Mouse (Mus musculus) kidney, postnatal 14 days (tissue): Measurements from ENCODE around the gene Ralgps1.

Experiments
- DNase-seq: peaks from one replicate; pipeline ENCODE4 v3.0.0; 2022; ENCODE audit warnings: mixed read lengths

Gene Ralgps1

DNA sequence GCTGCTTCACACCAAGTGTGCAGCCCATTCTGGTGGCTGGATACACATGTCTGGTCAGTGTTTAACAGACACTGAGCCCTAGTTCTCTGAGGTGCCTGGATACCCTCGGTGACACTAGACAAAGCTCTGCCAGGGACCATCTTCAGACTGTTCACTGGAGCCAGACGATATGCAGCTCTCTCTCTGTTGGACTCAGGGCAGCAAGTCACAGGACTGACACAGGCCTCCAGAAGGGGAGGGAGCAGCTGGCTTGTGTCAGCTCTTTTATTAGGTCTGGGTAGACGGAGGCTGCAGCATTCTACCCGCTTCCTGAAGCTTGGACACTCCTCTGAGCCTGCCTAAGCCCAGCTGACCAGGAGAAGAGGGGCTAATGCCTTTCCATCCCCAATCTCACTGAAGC lies 164.2 kb downstream of the Ralgps1 start:
- DNase-seq, result peak; percentile 83

DNA sequence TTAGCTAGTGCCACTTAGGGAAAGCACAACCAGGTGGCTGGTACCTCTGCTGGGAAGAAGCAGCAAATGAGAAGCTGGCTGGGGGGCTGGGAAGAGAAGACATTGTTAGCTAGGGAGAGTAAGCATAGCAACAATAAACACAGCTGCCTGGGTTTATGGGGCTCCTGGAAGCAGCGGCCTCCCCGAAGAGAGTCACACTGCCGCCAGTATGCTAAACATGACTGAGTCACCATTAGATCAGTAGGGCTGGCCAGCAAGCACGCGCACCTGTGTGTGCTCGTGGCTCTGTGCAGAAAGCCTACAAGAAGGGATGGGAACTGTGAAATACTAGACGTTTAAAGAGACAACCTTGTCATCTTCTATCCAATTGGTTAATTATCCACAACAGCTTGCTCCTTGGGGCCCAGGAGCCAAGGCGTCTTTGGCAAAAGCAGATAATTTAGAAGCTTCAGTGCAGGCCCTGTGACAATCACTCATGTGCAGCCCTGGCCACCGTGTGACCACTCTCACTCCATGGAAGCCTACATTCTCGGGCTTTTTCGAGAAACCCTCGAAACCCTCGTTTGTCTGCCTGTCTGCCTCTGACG lies 165.3 kb downstream of the Ralgps1 start:
- peak; percentile 39 for DNase-seq

DNA sequence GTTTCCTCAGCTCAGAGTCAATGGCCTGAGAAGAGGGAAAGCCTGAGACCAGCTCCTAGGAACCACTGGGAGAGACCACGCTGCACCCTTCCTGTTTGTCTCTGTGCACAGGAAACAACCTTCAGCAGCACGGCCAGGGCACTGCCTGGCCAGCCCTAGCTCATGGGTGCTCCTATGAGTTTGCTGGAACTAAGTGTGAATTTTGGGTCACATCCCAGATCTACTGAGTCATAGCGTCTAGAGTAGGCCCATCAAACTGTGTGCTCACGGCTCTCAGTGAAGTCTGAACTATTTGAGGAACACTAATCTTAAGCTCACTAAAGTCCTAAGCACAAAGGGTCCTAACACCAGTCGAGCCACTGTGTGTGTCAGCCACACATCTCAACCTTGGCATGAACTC lies 166.3 kb downstream of the Ralgps1 start:
- DNase-seq, result no peak

DNA sequence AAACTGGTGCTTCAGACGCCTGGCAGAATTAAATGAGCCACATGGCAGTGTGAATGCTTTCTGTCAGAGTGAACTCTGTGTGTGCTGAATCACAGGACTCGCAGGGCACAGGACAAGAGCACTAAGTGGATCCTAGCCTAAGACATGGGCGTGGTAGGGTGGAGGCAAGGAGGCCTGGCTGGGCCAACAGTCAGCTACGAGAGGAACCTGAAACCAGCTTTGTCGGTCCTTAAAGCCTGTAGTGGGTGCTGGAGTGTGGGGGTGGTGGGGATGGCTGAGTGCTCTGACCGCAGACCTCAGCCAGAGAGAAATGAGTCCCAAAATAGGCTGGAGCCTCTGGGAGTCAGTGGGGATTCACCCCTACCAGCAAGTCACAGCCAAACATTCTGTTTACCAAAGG lies 168.0 kb downstream of the Ralgps1 start:
- no peak for DNase-seq

DNA sequence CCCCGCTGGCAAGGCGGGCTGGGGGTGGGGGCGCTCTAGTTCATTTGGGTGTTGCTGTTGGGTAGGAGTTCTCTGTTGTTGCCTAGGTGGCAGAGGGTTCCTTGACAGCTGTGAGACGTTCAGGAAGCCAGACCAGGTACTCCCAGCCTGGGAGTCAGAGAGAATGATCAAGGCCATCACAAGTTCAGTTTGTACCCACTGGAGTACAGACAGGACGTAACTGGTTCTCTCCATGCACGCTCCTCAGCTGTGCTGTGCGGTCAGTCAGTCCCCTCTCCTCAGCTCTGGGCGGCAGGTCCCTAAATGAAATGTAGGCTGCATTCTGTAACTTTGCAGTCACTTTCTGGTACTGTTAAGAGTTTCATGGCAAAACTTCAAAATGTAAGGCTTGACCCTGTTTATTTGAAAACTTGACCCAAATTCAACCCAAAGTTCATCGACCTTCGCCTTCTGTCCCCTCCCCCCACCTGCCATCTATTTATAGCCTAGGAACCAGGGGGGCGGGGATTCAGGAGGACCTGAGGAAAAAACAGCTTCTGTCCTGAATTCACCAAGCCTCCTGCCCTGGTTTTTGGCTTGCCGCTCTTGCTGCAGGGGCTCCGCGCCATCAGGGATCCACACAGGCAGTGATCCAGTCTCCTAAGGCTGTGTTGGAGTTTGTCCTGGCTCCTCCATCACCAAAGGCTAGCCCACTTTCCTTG lies 170.8 kb downstream of the Ralgps1 start:
- peak; percentile 59 for DNase-seq

DNA sequence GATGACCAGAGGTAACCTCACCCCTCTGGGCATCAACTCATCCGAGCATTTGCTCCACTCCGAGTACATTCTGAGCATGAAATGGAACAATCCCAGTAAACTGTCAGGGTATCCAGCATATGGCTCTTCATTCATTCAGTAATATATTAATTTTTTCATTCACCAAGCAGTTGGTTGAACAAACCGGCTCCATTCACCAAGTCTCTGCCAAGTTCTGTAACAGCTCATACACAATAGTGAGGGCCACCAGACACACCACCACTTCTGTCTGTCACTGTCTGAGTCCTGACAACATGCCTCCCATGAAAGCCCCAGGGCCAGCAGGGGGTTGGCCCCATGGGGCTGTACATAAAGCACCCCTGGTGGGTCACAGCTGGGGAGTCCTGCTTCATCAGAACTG lies 181.3 kb downstream of the Ralgps1 start:
- no peak for DNase-seq

DNA sequence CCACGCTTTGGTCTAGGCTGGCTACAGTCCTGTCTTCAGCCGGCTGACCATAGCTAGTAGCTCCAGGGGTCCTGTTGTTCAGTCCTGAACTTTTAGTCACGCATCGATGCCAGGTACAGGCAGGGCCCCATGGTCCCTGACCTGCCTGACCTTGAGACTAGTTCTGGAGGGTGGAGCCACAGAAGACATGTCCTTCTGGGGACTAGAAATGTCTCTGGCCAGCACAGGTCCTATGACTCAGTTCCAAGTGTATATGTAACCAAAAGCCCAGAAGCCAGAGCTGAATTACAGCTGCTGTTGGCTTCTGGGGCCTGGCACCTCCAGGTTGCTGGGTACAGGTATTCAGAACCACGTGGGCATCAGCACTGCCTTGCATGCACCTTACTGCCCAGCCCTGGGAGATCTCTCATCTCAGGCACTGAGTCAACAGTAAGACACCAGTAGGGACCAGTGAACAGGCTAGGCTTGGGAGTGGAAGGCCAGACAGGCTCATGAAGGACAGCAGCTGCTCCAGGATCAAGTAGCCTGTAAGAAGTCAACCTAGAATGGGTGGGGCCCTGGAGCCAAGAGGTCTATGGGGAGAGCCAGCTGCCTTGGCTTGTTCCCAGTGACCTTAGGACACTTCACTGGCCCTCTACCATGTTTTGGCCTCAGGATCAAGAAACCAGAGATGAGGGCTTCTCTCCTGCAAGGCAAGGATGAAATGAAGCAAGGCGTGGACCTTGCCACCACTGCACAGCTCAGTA lies 182.2 kb downstream of the Ralgps1 start:
- DNase-seq, result peak; percentile 68

DNA sequence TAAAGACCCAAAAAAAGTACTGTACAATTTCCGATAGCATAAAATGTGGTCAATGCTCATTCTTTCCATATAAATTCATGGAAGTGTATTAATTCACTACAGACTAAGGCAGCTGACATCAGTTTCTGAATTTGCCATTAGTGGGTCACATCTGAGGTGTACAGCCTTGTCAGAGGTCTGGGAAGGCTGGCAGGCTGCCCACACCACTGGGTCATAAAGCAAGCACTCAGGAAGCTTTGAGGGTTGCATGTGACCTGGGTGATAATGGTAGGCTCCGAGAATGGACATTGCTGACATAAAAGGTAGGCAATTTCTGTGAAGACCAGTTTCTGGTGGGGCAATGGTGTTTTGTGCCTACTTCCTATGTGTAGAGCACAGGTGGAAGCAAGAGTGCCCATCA lies 183.4 kb downstream of the Ralgps1 start:
- DNase-seq, result peak; percentile 60

DNA sequence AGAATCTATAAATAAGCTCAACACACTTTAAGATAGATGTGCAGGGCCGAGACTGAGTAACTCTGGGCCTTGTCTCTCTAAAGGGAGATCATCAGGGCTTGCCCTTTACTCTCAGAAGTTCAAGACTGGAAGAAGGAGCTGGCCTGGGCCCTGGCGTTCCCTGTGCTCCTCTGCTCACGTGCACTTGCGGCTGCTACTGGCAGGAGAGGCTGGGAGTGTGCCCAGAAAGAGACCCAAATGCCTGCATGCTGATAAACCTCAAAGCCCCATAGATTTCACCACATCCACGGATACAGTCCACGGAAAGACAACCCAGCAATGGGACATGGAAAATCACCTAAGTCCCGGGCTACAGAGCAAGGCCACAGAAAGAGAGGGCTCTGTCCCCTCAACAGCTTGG lies 184.8 kb downstream of the Ralgps1 start:
- DNase-seq, result no peak

DNA sequence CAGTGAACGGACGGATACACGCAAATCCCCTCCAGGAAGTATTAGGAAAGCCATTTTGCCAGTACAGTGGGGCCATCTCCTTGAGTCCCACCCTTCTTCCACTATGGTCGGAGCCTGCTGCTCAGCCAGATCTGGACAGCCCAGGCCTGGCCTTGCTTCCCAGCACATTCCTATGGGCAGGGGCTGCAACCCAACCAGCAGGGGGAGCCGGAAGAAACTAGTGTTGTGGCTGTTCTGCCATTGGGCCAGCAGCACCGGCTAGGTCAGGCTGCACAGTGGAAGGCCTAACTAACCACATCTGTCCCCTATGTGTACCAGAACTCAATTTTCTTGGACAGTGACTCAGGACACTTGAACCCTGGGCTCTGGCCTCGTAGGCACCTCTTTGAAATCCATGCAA lies 186.0 kb downstream of the Ralgps1 start:
- DNase-seq, result peak; percentile 60

DNA sequence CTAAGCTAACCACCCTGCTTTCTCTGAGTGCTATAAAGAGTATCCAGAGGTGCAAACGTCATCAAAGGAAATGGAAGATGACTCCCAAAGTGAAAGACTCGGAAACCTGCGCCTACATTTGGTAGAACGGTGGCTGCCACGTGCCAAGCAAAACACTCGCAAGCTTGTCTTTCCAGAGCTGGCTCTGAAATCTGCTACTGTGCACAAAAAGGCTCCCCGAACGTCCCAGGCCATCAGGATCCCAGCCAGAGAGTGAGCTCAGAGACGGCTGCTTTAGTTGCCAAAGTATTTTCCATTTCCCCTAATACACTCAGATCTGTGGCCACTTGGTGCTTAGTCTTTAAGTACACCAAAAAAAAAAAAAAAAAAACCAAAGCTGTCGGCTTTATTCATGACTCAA lies 186.6 kb downstream of the Ralgps1 start:
- no peak for DNase-seq

DNA sequence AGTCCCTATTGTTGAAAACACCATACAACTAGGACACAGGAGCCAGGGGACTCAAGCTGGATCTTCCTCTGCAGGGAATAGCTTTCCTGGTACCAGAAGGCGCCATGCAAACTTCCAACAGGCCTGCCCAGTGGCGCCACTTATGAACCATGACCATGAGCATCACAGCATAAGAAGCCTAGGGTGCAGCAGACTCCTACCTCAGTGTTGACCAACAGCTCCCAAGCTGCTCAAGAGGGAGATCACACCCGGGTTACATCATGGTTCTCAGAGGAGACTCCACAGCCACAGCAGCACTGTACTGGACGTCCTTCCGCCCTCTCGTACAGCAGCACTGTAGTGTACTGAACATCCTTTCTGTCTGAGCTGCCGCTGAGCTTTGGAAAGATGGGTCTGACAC lies 188.0 kb downstream of the Ralgps1 start:
- DNase-seq, result no peak

DNA sequence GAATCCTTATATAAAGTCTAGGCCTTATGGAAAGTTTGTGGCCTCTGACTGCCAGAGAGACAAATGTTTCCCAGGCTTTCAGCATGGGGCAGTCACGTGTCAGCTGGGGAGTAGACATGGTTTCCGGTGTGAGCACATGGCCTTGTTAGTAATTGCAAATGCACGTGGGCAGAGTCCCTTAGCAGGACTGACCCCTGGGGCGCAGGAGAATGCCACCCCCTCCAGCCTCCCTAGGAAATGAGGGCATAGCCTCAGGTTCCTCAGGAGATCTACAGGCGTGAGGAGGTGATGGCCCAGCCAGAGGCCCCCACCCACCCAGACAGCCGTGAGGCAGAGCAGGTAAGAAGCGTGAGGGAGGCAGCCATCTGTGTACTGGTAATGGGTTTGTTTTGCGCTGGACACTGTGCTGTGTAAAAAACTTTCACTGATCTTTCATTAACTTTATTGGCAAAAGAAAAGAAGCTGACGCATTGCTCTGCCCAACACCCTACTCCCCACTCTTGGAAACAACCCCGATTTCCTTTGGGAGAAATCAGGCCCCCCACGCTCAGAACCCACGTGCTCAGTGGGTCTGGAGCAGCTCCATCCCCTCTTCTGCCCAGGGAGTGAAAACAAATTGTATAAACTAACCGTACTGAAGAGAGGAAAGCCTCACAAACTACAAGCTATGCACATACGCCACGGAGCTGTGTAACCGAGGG lies 191.2 kb downstream of the Ralgps1 start:
- DNase-seq, result peak; percentile 71

DNA sequence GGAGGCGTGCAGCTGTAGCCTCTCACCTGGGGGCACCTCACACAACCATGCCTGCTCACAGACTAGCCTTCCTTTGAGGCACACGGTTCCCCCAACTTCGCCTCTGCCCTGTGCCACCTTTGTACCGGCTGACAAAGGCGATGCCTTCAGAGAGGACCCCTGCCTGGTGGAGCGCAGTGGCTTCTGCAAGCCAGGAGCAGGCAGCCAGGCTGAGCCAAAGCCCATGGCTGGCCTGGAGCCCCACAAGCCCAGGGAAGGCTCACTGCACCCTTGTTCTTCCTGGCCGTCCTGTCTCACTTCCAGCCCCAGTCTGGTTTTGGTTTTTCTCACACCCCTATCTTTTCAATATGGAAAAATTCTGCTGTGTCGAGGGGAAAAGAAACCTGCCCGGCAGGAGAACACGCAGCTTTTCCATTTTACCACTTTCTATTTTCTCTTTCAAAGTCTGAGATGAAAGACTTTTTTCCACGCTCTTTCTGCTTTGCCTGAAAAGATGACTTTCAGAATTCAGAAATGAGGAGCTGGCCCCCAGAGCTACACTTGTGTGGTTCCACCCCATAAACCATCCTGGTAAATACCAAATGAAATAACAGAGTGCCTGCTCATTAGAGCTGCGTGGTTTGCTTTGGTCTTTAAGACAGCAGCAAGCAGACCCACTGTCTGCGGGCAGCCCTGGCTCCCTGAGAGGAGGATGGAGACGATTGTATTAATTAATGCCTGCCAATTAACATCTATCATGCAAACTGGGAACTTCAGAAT lies 191.9 kb downstream of the Ralgps1 start:
- DNase-seq, result no peak

DNA sequence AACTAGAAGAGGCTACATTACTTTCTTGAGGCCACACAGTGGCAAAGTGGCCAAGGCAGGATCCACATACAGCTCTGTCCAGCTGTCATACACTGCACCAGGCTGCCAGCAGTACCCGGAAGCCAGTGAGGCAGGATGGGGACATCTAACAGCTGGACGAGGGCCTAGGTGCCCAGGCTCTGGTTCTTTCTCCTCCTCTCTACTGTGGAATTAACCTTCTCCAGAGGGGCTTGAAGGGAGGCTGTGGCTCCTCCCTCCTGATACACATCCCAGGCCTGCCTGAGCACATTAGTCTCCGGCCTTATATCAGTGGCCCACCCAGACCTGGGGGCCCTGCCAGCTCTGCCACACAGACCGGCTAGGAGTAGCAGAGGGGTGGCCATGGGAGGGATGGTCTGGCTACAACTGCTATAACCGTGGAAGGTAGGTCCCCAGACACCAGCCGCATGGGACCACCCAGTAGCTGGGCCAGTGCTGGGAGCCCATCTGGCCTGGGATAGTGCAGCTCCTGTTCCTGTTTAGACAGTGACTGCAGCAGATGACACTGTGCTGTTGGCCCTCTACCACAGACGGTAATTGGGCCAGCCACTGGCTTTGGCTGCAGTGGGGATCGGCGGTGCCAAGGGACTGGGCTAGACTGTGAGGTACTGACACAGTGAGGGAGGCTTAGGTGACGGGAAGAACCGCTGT lies 192.9 kb downstream of the Ralgps1 start:
- DNase-seq, result no peak

DNA sequence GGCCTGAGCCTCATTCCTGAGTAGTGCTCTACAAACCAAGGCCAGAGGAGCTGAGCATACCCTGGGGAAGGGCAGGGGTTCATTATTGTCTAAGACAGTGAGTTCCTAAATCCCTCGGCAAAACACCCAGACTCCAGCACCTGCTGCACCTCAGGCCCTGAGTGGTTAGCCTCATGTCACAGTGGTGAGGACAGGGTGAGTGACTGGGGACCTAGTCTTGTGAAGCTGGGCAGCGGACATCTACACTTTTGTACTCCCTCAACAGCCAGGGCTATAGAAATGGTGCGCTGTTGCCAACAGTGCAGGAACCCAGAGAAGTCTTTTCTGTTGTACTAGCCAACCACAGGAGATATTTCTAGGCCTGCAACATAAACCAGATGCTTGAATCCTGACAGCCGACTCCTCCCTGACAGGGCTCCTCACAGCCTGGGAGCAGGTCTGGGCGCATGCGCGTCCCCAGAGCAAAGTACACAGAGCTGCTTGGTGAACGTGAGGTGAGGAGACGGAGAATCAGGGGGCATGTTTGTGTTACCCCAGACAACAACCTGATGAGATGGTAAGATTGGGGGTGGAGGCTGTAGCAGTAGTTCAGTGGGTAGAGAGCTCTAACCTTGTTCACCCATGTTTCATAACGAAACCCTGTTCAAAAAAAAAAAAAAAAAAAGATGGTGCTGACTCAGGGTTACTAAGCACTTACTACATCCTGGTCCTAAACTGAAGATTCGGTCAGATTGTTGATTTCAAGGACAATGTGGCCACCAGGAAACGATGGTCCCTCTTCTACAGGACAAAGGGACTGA lies 193.6 kb downstream of the Ralgps1 start:
- peak; percentile 74 for DNase-seq

DNA sequence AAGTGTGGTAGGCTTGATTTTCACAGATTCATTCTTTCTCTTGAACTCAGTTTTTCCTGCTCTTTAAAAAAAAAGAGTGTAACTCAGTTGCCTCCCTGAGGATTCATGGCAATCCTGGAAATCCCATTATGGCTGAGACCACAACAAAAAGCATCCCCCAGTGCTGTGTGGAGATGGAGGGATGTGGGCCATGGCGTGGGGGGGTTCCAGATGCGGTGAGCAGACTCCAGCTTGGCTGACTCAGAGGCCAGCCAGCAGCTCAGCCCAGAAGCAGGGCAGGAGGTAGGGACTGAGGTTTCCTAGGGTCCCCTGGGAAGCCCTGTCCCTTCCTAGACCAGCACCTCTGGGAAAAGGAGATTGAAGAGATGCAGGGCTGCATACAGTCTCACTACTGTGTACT lies 194.4 kb downstream of the Ralgps1 start:
- DNase-seq, result no peak

DNA sequence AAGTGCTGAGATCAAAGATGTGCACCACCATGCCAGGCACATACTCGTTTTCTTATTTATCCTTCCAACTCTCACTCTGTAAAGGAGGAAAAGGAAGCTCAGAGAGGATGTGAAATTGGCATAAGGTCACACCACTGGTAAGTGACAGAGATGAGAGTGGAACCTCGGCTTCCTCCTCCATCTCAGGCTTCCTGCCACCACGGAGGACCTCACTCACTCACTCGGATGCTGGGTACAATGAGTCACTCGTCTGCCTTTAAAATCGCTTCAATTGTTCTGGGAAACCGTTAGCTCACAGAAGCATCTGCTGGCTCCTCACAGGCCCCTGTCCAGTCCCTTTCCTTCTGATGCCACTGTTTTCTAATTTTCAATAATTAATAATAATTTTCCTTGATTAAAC lies 194.8 kb downstream of the Ralgps1 start:
- no peak for DNase-seq

DNA sequence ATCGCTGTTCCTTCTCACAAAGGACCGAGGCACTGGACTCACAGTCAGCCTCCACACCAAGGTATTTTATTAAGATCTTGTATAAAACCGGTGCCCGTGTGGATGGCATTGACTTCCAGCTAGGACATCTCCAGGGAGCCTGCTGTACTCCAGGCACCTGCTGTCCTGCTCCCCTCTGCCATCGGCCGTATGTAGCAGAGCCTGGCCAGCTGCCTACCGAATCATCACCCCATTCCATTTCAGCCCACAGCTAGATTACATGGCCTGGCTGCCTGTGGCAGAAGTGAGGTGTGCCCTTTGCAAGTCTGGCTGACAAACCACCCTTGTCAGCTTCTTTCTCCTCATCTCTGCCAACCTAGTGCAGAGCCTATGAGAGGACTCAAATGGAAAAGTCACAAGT lies 197.6 kb downstream of the Ralgps1 start:
- no peak for DNase-seq

DNA sequence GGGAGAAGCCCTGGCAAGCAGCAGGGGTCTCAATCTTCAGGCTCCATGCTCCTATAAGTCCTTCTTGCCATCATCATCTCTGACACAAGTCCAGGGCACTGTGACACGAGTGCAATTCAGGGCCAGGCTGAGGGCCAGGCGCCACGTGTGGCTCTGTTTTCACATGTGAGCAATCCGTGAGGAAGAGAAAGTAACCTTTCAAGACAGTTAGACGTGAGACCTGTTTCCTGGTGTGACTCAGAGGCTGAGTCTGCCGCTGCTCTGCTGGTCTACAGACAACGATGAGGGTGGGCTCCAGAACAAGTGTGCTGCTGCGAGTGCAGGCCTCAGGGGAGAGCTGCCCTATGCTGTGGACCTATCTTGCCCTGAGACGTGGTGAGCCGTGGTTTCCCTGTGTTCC lies 198.2 kb downstream of the Ralgps1 start:
- DNase-seq, result no peak
